Mouse (Mus musculus): ENCODE measurements around the gene Castor1. TPM values are rescaled to one million over a fixed set of nuclear protein-coding genes. Genes with fewer than 3 reads are reported as not detected.

The Castor1 gene
- polyA plus RNA-seq, 1 experiment: 1.4 TPM

DNA sequence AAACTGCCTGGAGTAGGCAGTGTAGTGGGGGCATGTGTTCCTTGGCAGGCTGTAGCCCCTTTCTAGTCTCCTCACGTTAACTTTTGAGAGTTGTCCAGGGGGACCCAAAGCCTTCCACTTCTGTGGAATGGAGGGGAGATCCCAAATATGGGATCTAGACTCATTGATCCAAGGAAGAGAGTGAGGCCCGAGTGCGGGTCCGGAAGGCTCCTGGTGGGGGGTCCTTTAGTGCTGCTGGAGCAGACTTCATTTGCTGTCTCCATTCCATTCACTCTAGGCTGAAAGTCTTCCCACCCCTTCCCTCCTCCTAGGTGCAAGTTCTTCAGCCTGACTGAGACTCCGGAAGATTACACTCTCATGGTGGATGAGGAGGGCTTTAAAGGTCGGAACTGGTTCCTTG is 612 bp downstream of the Castor1 start:
- TF ChIP-seq GATA1 (IDR thresholded peaks at IDR 0.05; ENCODE audit: borderline replicate concordance, low read length) (no peak), FLI1 (IDR thresholded peaks at IDR 0.05; ENCODE audit: low read length) (no peak)
- Histone ChIP-seq H3K27me3 (replicated peaks) (peaks cover 54% of the 10 kb centered on the region), H3K9me3 (peaks cover 5% of the 10 kb centered on the region; the same call in 1 of the 2 replicates), H3K4me1 (peaks cover 34% of the 10 kb centered on the region), H3K4me3 (replicated peaks) (peak overlapping the region; percentile 92), H3K36me3 (replicated peaks; ENCODE audit: low read length) (peaks cover 23% of the 10 kb centered on the region)

DNA sequence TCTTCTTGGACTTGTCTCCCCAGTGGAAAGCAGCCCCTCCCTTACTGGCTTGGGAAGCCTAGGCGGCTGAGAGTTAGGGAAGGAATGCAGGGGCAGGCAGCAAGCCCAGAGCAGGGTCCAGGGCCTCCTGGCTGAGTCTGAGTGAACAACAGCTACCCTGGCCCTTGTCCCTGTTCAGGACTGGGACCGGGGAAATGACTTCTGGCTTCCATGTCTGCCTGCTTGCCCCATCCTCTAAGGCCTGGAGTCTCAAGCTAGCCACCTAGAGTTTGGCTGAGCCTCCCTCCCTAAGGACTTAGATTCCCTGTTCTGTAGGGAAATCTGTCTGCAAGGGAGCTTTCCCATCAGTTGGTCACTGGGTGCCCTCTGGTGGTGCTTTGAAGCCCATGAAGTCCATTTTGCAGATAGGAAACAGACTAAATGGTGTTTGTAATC is 1.3 kb downstream of the Castor1 start:
- Histone ChIP-seq H3K4me1 (peaks cover 38% of the 10 kb centered on the region), H3K36me3 (replicated peaks; ENCODE audit: low read length) (peaks cover 16% of the 10 kb centered on the region), H3K9me3 (peaks cover 5% of the 10 kb centered on the region; the same call in 1 of the 2 replicates), H3K27me3 (replicated peaks) (peaks cover 58% of the 10 kb centered on the region), H3K4me3 (replicated peaks) (peak overlapping the region; percentile 38)
- no peak for TF ChIP-seq FLI1 (IDR thresholded peaks at IDR 0.05; ENCODE audit: low read length)
- no peak for TF ChIP-seq GATA1 (IDR thresholded peaks at IDR 0.05; ENCODE audit: borderline replicate concordance, low read length)

GRCm38 (mm10) chr11:4219908-4220307 is 1.9 kb downstream of the Castor1 start:
- Histone ChIP-seq H3K27me3 (replicated peaks) (peaks cover 61% of the 10 kb centered on the region), H3K4me3 (replicated peaks) (no peak overlapping the region), H3K4me1 (peaks cover 40% of the 10 kb centered on the region), H3K9me3 (peaks cover 5% of the 10 kb centered on the region; the same call in 1 of the 2 replicates), H3K36me3 (replicated peaks; ENCODE audit: low read length) (peaks cover 10% of the 10 kb centered on the region)
- TF ChIP-seq GATA1 (IDR thresholded peaks at IDR 0.05; ENCODE audit: borderline replicate concordance, low read length): no peak

- H3K9me3 ChIP-seq: peaks cover 5% of the 10 kb centered on the region; the same call in 1 of the 2 replicates
- peaks cover 40% of the 10 kb centered on the region for H3K4me1 ChIP-seq
- peak overlapping the region; percentile 25 for H3K4me3 ChIP-seq (replicated peaks)
- TF ChIP-seq GATA1 (IDR thresholded peaks at IDR 0.05; ENCODE audit: borderline replicate concordance, low read length): no peak
- no peak for TF ChIP-seq FLI1 (IDR thresholded peaks at IDR 0.05; ENCODE audit: low read length)
- peaks cover 3% of the 10 kb centered on the region for H3K36me3 ChIP-seq (replicated peaks; ENCODE audit: low read length)
- H3K27me3 ChIP-seq (replicated peaks): peaks cover 66% of the 10 kb centered on the region
These were observed 2.7 kb downstream of the Castor1 start for GRCm38 (mm10) chr11:4220443-4221400.

DNA sequence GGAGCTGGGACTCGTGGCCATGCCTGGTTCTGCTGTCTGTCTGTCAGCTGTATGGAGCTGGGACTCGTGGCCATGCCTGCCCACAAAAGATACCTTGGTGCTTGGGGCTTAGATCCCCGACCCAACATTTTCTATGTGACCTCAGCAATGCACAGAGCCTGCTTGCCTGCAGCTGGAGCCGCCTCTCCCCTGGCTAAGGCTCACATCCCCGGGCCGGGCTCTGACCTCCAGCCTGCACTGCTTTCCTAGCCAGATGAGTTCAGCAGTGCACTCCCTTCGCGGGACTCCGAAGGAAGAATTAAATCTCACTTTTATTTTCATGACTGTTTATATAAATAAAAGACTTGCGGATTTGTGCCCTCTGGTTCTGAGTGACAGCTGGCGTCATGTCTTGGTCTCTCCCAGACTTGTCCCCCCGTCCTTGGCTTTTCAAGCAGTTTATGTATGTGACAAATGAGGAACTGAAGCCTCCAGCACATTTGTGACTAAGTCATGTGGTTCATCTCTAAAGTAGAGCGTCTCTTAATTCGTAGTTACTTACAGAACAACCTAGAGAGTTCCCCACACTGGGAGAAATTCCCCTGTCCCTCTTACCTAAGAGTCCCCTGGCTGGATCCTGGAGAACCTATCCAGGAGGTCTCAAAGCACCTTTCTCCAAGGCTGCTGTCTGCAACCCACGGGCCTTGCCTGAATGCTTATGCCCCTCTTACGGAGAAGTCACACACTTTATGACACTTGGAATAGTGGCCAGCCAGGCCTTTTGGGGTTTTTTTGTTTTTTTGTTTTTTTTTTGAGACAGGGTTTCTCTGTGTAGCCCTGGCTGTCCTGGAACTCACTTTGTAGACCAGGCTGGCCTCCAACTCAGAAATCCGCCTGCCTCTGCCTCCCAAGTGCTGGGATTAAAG is 4.3 kb downstream of the Castor1 start:
- Histone ChIP-seq H3K36me3 (replicated peaks; ENCODE audit: low read length) (no peaks in the 10 kb centered on the region), H3K27me3 (replicated peaks) (peaks cover 69% of the 10 kb centered on the region), H3K4me3 (replicated peaks) (no peak overlapping the region), H3K9me3 (peaks cover 5% of the 10 kb centered on the region; the same call in 1 of the 2 replicates), H3K4me1 (peaks cover 44% of the 10 kb centered on the region)
- TF ChIP-seq GATA1 (IDR thresholded peaks at IDR 0.05; ENCODE audit: borderline replicate concordance, low read length) (no peak), FLI1 (IDR thresholded peaks at IDR 0.05; ENCODE audit: low read length) (no peak)

DNA sequence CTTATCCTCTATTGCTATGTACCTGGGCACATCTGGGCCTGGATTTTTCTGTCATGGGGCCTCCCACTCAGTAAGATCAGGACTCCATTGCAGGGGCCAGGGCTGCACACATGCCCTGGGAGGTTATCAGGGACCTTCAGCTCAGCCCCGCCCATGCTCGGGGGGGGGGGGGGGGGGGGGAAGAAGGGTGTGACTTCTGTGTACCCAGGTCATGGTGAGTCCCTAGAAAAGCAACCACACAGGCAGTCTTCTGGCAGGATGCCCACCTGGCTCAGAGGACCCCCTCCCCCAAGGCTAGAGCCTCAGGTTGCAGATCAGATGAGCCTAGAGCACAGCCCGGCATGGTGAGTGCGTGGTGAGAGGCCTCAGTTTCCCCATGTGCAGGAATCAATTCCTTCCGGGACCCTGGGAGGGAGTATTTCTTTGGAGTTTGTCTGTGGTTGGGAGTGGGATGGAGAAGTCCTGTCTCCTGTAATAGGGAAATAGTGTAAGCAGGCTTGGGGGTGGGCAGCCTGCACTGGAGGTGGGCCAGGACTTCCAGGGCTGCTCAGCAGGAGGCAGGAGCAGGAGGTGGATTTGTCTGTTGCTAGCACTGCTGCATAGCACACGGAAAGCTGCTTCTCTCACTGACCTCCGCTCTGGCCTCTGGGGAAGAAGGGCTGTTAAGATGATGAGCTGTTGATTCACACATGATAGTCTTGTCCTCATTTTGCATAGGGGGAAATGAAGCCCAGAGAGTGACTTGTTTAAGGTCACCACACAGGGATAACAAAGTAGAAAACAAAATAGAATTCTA is 5.6 kb downstream of the Castor1 start:
- peaks cover 64% of the 10 kb centered on the region for H3K27me3 ChIP-seq (replicated peaks)
- H3K36me3 ChIP-seq (replicated peaks; ENCODE audit: low read length): no peaks in the 10 kb centered on the region
- no peak for TF ChIP-seq FLI1 (IDR thresholded peaks at IDR 0.05; ENCODE audit: low read length)
- TF ChIP-seq GATA1 (IDR thresholded peaks at IDR 0.05; ENCODE audit: borderline replicate concordance, low read length): no peak
- H3K4me1 ChIP-seq: peaks cover 36% of the 10 kb centered on the region
- H3K4me3 ChIP-seq (replicated peaks): peak overlapping the region; percentile 62
- no peaks in the 10 kb centered on the region for H3K9me3 ChIP-seq

DNA sequence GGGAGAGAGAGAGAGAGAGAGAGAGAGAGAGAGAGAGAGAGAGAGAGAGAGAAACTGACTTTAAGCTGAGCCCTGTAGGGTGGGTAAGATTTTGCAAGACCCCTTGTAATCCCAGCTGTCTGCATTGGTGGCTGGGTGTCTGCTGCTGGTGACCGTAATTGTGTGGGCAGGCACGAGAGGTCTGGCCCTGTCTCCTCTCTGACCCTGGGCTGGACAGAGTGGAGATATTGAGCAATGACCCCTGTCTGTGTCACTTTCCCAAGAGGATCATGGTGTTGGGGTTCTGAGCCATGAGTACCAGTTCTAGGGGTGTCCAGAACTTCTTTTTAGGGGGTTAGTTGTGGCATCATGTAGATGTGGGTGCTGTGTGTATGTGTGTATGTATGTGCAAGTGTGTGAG is 6.2 kb downstream of the Castor1 start:
- Histone ChIP-seq H3K4me1 (peaks cover 37% of the 10 kb centered on the region), H3K9me3 (no peaks in the 10 kb centered on the region), H3K27me3 (replicated peaks) (peaks cover 61% of the 10 kb centered on the region), H3K36me3 (replicated peaks; ENCODE audit: low read length) (no peaks in the 10 kb centered on the region), H3K4me3 (replicated peaks) (peak overlapping the region; percentile 23)
- TF ChIP-seq GATA1 (IDR thresholded peaks at IDR 0.05; ENCODE audit: borderline replicate concordance, low read length) (no peak), FLI1 (IDR thresholded peaks at IDR 0.05; ENCODE audit: low read length) (no peak)

- H3K4me3 ChIP-seq (replicated peaks): no peak overlapping the region
- TF ChIP-seq FLI1 (IDR thresholded peaks at IDR 0.05; ENCODE audit: low read length): no peak
- H3K9me3 ChIP-seq: no peaks in the 10 kb centered on the region
- H3K36me3 ChIP-seq (replicated peaks; ENCODE audit: low read length): no peaks in the 10 kb centered on the region
- peaks cover 60% of the 10 kb centered on the region for H3K27me3 ChIP-seq (replicated peaks)
- peaks cover 45% of the 10 kb centered on the region for H3K4me1 ChIP-seq
These were observed 8.7 kb downstream of the Castor1 start for GRCm38 (mm10) chr11:4226569-4227325.

Data from megakaryocyte, embryonic 14.5 days (primary cell).